Mouse (Mus musculus): ENCODE data around the gene Pars2.

The Pars2 gene

GRCm38 (mm10) chr4:106650833-106651527 is at the start of gene Pars2:
Gene Pars2 (plus strand): TSS chr4:106651069.
- DNase-seq (ENCODE audit: low spot score) = peak; percentile 98

GRCm38 (mm10) chr4:106606639-106607554 is 44.0 kb upstream of the Pars2 start:
- no peak for DNase-seq (ENCODE audit: low spot score)

- DNase-seq (ENCODE audit: low spot score) = no peak
Observed at GRCm38 (mm10) chr4:106607905-106608304, 43.0 kb upstream of the Pars2 start.

- DNase-seq (ENCODE audit: low spot score) = no peak
Observed at GRCm38 (mm10) chr4:106613105-106613504, 37.8 kb upstream of the Pars2 start.

GRCm38 (mm10) chr4:106613560-106613959 is 37.3 kb upstream of the Pars2 start:
- DNase-seq (ENCODE audit: low spot score) = no peak

- peak; percentile 61 for DNase-seq (ENCODE audit: low spot score)
Observed at GRCm38 (mm10) chr4:106614180-106614797, 36.6 kb upstream of the Pars2 start.

GRCm38 (mm10) chr4:106614881-106615280 is 36.0 kb upstream of the Pars2 start:
- DNase-seq (ENCODE audit: low spot score) = no peak

- no peak for DNase-seq (ENCODE audit: low spot score)
Observed at GRCm38 (mm10) chr4:106615637-106616036, 35.2 kb upstream of the Pars2 start.

- DNase-seq (ENCODE audit: low spot score) = no peak
Observed at GRCm38 (mm10) chr4:106617056-106617455, 33.8 kb upstream of the Pars2 start, which contains the start of gene Lexm. Gene Lexm (minus strand): TSS chr4:106617241.

- DNase-seq (ENCODE audit: low spot score) = no peak
Observed at GRCm38 (mm10) chr4:106618898-106619297, 32.0 kb upstream of the Pars2 start.

- no peak for DNase-seq (ENCODE audit: low spot score)
Observed at GRCm38 (mm10) chr4:106621428-106621827, 29.4 kb upstream of the Pars2 start.

- DNase-seq (ENCODE audit: low spot score) = peak; percentile 19
Observed at GRCm38 (mm10) chr4:106622030-106622493, 28.8 kb upstream of the Pars2 start, which contains the start of gene Ttc22. Gene Ttc22 (plus strand): TSS chr4:106622432.

GRCm38 (mm10) chr4:106622712-106623111 is 28.2 kb upstream of the Pars2 start:
- no peak for DNase-seq (ENCODE audit: low spot score)

GRCm38 (mm10) chr4:106624271-106624670 is 26.6 kb upstream of the Pars2 start:
- no peak for DNase-seq (ENCODE audit: low spot score)

- DNase-seq (ENCODE audit: low spot score) = no peak
Observed at GRCm38 (mm10) chr4:106627809-106628208, 23.1 kb upstream of the Pars2 start.

GRCm38 (mm10) chr4:106628650-106629360 is 22.1 kb upstream of the Pars2 start:
- DNase-seq (ENCODE audit: low spot score) = no peak

GRCm38 (mm10) chr4:106629374-106629773 is 21.5 kb upstream of the Pars2 start:
- no peak for DNase-seq (ENCODE audit: low spot score)

GRCm38 (mm10) chr4:106630333-106631220 is 20.3 kb upstream of the Pars2 start:
- peak; percentile 39 for DNase-seq (ENCODE audit: low spot score)

GRCm38 (mm10) chr4:106632313-106632712 is 18.6 kb upstream of the Pars2 start:
- DNase-seq (ENCODE audit: low spot score) = no peak

GRCm38 (mm10) chr4:106633281-106634085 is 17.4 kb upstream of the Pars2 start:
- no peak for DNase-seq (ENCODE audit: low spot score)

All from ovary, postnatal 36 days (tissue).